Comparison of ENCODE assay signal across 21 mouse cellular contexts in the genomic region with DNA sequence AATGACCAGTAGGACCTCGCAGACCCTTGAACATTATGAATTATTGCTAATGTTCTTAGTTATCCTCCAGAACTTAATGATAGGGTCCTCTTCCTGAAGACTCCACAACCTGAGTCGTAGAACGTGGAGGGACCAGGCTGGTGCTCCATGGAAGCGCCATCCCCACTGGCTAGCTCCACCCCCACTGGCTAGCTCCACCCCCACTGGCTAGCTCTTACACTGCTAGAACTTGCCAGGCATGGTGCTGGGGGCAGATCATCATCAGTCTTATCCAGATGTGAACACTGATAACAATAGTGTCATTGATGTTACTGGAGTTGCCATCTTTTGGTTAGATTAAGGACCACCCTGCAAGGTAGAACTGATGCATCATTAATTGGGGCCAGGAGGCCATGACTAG.
DNase-seq lines count a peak whose midpoint lies in the region; ATAC-seq lines count a peak whose summit lies in the region.
"Had no signal": no experiment of that assay in that cellular context is flagged by ENCODE, and none has a peak within 500 bp of the region (broad histone marks: within the 10 kb centered on the region; RNA-seq: fewer than 3 reads in every experiment).

No protein-coding gene starts in this region.

- no peak overlapping the region for H3K27ac ChIP-seq in heart, embryonic 10.5 days
- H3K27ac ChIP-seq in heart, embryonic 11.5 days (ENCODE audit: low read depth, low read length): no peak overlapping the region
- H3K27ac ChIP-seq in limb, embryonic 12.5 days: no peak overlapping the region
- no peak overlapping the region for H3K27ac ChIP-seq in limb, embryonic 10.5 days
- H3K27ac ChIP-seq: embryonic facial prominence, embryonic 13.5 days; embryonic facial prominence, embryonic 15.5 days; forebrain, embryonic 10.5 days; forebrain, embryonic 12.5 days had no signal

- peaks cover 7% of the 10 kb centered on the region; the same call in 1 of the 2 replicates for H3K4me1 ChIP-seq in heart, embryonic 10.5 days
- H3K4me1 ChIP-seq in heart, embryonic 11.5 days (ENCODE audit: control insufficient read depth, insufficient read depth, low read length): no peaks in the 10 kb centered on the region
- H3K4me1 ChIP-seq in limb, embryonic 12.5 days (replicated peaks): peaks cover 7% of the 10 kb centered on the region; the same call in 1 of the 2 replicates
- H3K4me1 ChIP-seq in limb, embryonic 10.5 days: 0 out of 2 replicates have a peak, but pooled peaks cover 3% of the 10 kb centered on the region
- H3K4me1 ChIP-seq: embryonic facial prominence, embryonic 13.5 days; embryonic facial prominence, embryonic 15.5 days; forebrain, embryonic 10.5 days; forebrain, embryonic 12.5 days had no signal

- no peak for ATAC-seq in heart, embryonic 11.5 days (replicated peaks; ENCODE audit: insufficient number of reproducible peaks, low FRiP score, low TSS enrichment)
- ATAC-seq in limb, embryonic 12.5 days (ENCODE audit: insufficient number of reproducible peaks, insufficient read depth, low FRiP score, low TSS enrichment, low read depth): peak; percentile 59; the same call in 1 of the 2 replicates
- ATAC-seq: forebrain, embryonic 14.5 days; forebrain, embryonic 16.5 days had no signal

- H3K4me2 ChIP-seq in heart, embryonic 11.5 days: no peak overlapping the region
- H3K4me2 ChIP-seq in limb, embryonic 12.5 days: no peak overlapping the region
- H3K4me2 ChIP-seq: embryonic facial prominence, embryonic 13.5 days; embryonic facial prominence, embryonic 15.5 days; forebrain, embryonic 12.5 days had no signal

- WGBS in heart, embryonic 10.5 days: 86% methylated on average over 4 of the region's 4 CpGs
- WGBS in heart, embryonic 11.5 days (ENCODE audit: insufficient replicate concordance): 85% methylated on average over 4 of the region's 4 CpGs
- 85% methylated on average over 4 of the region's 4 CpGs for WGBS in limb, embryonic 12.5 days
- 86% methylated on average over 4 of the region's 4 CpGs for WGBS in limb, embryonic 10.5 days

- peak; percentile 24 for DNase-seq in heart, embryonic 10.5 days (ENCODE audit: low spot score)
- DNase-seq in limb, embryonic 10.5 days (ENCODE audit: low spot score): no peak
- DNase-seq: adrenal gland, adult 2 months; adrenal gland, postnatal 10 days; adrenal gland, postnatal 25 days; cerebellum, adult 11 months; cerebellum, adult 18-20 months; cerebellum, adult 8-10 months; cerebellum, adult 9-11 months; cerebellum, postnatal 14 days; cerebellum, postnatal 36 days; embryo, embryonic 11 days had no signal

- H3K9me3 ChIP-seq in heart, embryonic 10.5 days: no peaks in the 10 kb centered on the region
- no peaks in the 10 kb centered on the region for H3K9me3 ChIP-seq in heart, embryonic 11.5 days (replicated peaks; ENCODE audit: control insufficient read depth, low read length)
- no peaks in the 10 kb centered on the region for H3K9me3 ChIP-seq in limb, embryonic 12.5 days
- no peaks in the 10 kb centered on the region for H3K9me3 ChIP-seq in limb, embryonic 10.5 days (replicated peaks)
- H3K9me3 ChIP-seq: embryonic facial prominence, embryonic 13.5 days; embryonic facial prominence, embryonic 15.5 days; forebrain, embryonic 10.5 days; forebrain, embryonic 12.5 days had no signal

- H3K27me3 ChIP-seq in heart, embryonic 10.5 days (ENCODE audit: insufficient read depth, poor library complexity, severe bottlenecking): no peaks in the 10 kb centered on the region
- no peaks in the 10 kb centered on the region for H3K27me3 ChIP-seq in heart, embryonic 11.5 days (ENCODE audit: control insufficient read depth, insufficient read depth, low read length)
- no peaks in the 10 kb centered on the region for H3K27me3 ChIP-seq in limb, embryonic 12.5 days
- H3K27me3 ChIP-seq in limb, embryonic 10.5 days (ENCODE audit: low read depth, poor library complexity, severe bottlenecking): no peaks in the 10 kb centered on the region
- H3K27me3 ChIP-seq: embryonic facial prominence, embryonic 13.5 days; embryonic facial prominence, embryonic 15.5 days; forebrain, embryonic 12.5 days had no signal

- no peak overlapping the region for H3K9ac ChIP-seq in heart, embryonic 11.5 days (ENCODE audit: low read depth, low read length)
- no peak overlapping the region for H3K9ac ChIP-seq in limb, embryonic 12.5 days (replicated peaks)
- H3K9ac ChIP-seq: embryonic facial prominence, embryonic 13.5 days; embryonic facial prominence, embryonic 15.5 days; forebrain, embryonic 12.5 days had no signal

- H3K36me3 ChIP-seq in heart, embryonic 10.5 days: no peaks in the 10 kb centered on the region
- no peaks in the 10 kb centered on the region for H3K36me3 ChIP-seq in heart, embryonic 11.5 days (ENCODE audit: control insufficient read depth, insufficient read depth, low read length)
- no peaks in the 10 kb centered on the region for H3K36me3 ChIP-seq in limb, embryonic 12.5 days
- H3K36me3 ChIP-seq in limb, embryonic 10.5 days: no peaks in the 10 kb centered on the region
- H3K36me3 ChIP-seq: embryonic facial prominence, embryonic 13.5 days; embryonic facial prominence, embryonic 15.5 days; forebrain, embryonic 10.5 days; forebrain, embryonic 12.5 days had no signal

- H3K4me3 ChIP-seq in heart, embryonic 10.5 days: no peak overlapping the region
- no peak overlapping the region for H3K4me3 ChIP-seq in heart, embryonic 11.5 days (ENCODE audit: low read depth, low read length)
- H3K4me3 ChIP-seq in limb, embryonic 12.5 days (replicated peaks): no peak overlapping the region
- H3K4me3 ChIP-seq in limb, embryonic 10.5 days: no peak overlapping the region
- H3K4me3 ChIP-seq: embryonic facial prominence, embryonic 13.5 days; embryonic facial prominence, embryonic 15.5 days; erythroblast, embryonic 14.5 days; forebrain, embryonic 10.5 days; forebrain, embryonic 12.5 days had no signal
